Mouse (Mus musculus) hindbrain, embryonic 13.5 days (tissue): ENCODE data around the gene Prkcsh. TPM values are rescaled to one million over a fixed set of nuclear protein-coding genes. Genes with fewer than 3 reads are reported as not detected.
A peak's percentile ranks its signal among the peaks of the same experiment; 100 is the strongest.

Experiments used
- ATAC-seq: fragments of 200-750 bp; cut with Nextera tagmentation; 2 replicates; pipeline ENCODE4 v1.8.0; 2017; ENCODE audit warnings: moderate TSS enrichment; ENCODE audit not compliant: low FRiP score
- H3K27ac ChIP-seq: fragments of 300-500 bp; sonication (generic); 2 replicates; pipeline ENCODE4 v1.5.1; 2015; ENCODE audit warnings: inconsistent platforms, mild to moderate bottlenecking, moderate library complexity
- H3K27me3 ChIP-seq: fragments of 300-500 bp; sonication (generic); 2 replicates; pipeline ENCODE4 v1.6.1; 2015; ENCODE audit warnings: mild to moderate bottlenecking, inconsistent platforms
- H3K36me3 ChIP-seq: fragments of 300-500 bp; sonication (generic); 2 replicates; pipeline ENCODE4 v1.6.1; 2015; ENCODE audit warnings: mild to moderate bottlenecking, inconsistent platforms
- H3K4me1 ChIP-seq: fragments of 300-500 bp; sonication (generic); replicated peaks from 2 replicates; pipeline ENCODE4 v1.6.1; 2015; ENCODE audit warnings: inconsistent platforms
- H3K4me2 ChIP-seq: fragments of 300-500 bp; sonication (generic); 2 replicates; pipeline ENCODE4 v1.6.1; 2015; ENCODE audit warnings: inconsistent platforms, mild to moderate bottlenecking, moderate library complexity
- H3K4me3 ChIP-seq: fragments of 300-500 bp; sonication (generic); 2 replicates; pipeline ENCODE4 v1.5.1; 2015; ENCODE audit warnings: mild to moderate bottlenecking, inconsistent platforms
- H3K9ac ChIP-seq: fragments of 300-500 bp; sonication (generic); 2 replicates; pipeline ENCODE4 v1.6.1; 2015; ENCODE audit warnings: mild to moderate bottlenecking, inconsistent platforms
- H3K9me3 ChIP-seq: fragments of 300-500 bp; sonication (generic); 2 replicates; pipeline ENCODE4 v1.6.1; 2016; ENCODE audit warnings: inconsistent platforms
- WGBS: fragments of 180-500 bp; shearing (Covaris S2); methylation state at CpG from one replicate; pipeline ENCODE4 v1.1.7; 2015; 5-methylcytosine and 5-hydroxymethylcytosine counted together
- polyA plus RNA-seq: library from polyadenylated mRNA; unstranded; fragments of >200 nt; fragmentation: Nextera tagmentation; extraction: Ambion mirVana; gene quantifications from 2 replicates; pipeline ENCODE4 v1.2.1, GENCODE M21; 2015

The Prkcsh gene
- polyA plus RNA-seq, 1 experiment from 2014 or later: 99.3 TPM

GRCm38 (mm10) chr9:22054411-22055076 is 51.9 kb downstream of the Prkcsh start:
- H3K4me2 ChIP-seq: peak overlapping the region; percentile 49
- WGBS: 1% methylated on average over 32 of the region's 32 CpGs
- peaks cover 19% of the 10 kb centered on the region for H3K4me1 ChIP-seq
- H3K9me3 ChIP-seq: no peaks in the 10 kb centered on the region
- peaks cover 31% of the 10 kb centered on the region for H3K36me3 ChIP-seq
- peaks cover 8% of the 10 kb centered on the region; the same call in 1 of the 2 replicates for H3K27me3 ChIP-seq
- 0 out of 2 replicates have a peak overlapping the region, but pooled peaks have one; percentile 1 for H3K27ac ChIP-seq
- H3K4me3 ChIP-seq: peak overlapping the region; percentile 20
- no peak overlapping the region for H3K9ac ChIP-seq
- peak; percentile 17 for ATAC-seq

- Histone ChIP-seq H3K36me3 (peaks cover 38% of the 10 kb centered on the region), H3K4me2 (no peak overlapping the region), H3K27me3 (peaks cover 8% of the 10 kb centered on the region; the same call in 1 of the 2 replicates), H3K4me1 (peaks cover 12% of the 10 kb centered on the region), H3K27ac (no peak overlapping the region), H3K9ac (no peak overlapping the region), H3K4me3 (no peak overlapping the region), H3K9me3 (no peaks in the 10 kb centered on the region)
- 40% methylated on average over 29 of the region's 29 CpGs for WGBS
- no peak for ATAC-seq
Observed at GRCm38 (mm10) chr9:22055713-22056112, 53.1 kb downstream of the Prkcsh start.

GRCm38 (mm10) chr9:22056303-22056910 is 53.8 kb downstream of the Prkcsh start:
- Histone ChIP-seq H3K36me3 (peaks cover 45% of the 10 kb centered on the region), H3K4me2 (no peak overlapping the region), H3K4me3 (no peak overlapping the region), H3K27me3 (peaks cover 8% of the 10 kb centered on the region; the same call in 1 of the 2 replicates), H3K9ac (no peak overlapping the region), H3K27ac (no peak overlapping the region), H3K9me3 (no peaks in the 10 kb centered on the region), H3K4me1 (peaks cover 12% of the 10 kb centered on the region)
- 82% methylated on average over 9 of the region's 9 CpGs for WGBS
- no peak for ATAC-seq

GRCm38 (mm10) chr9:22057031-22057517 is 54.5 kb downstream of the Prkcsh start:
- 96% methylated on average over 9 of the region's 9 CpGs for WGBS
- no peak overlapping the region for H3K9ac ChIP-seq
- no peak overlapping the region for H3K4me3 ChIP-seq
- peaks cover 8% of the 10 kb centered on the region; the same call in 1 of the 2 replicates for H3K27me3 ChIP-seq
- no peaks in the 10 kb centered on the region for H3K9me3 ChIP-seq
- H3K4me1 ChIP-seq: peaks cover 11% of the 10 kb centered on the region
- H3K27ac ChIP-seq: no peak overlapping the region
- no peak overlapping the region for H3K4me2 ChIP-seq
- no peak for ATAC-seq
- peaks cover 52% of the 10 kb centered on the region for H3K36me3 ChIP-seq

- Histone ChIP-seq H3K4me2 (no peak overlapping the region), H3K4me3 (no peak overlapping the region), H3K9ac (no peak overlapping the region), H3K27ac (no peak overlapping the region), H3K36me3 (peaks cover 60% of the 10 kb centered on the region), H3K4me1 (peaks cover 8% of the 10 kb centered on the region), H3K27me3 (peaks cover 8% of the 10 kb centered on the region; the same call in 1 of the 2 replicates), H3K9me3 (no peaks in the 10 kb centered on the region)
- ATAC-seq: no peak
- 87% methylated on average over 9 of the region's 9 CpGs for WGBS
Observed at GRCm38 (mm10) chr9:22058011-22058424, 55.4 kb downstream of the Prkcsh start.

- Histone ChIP-seq H3K36me3 (peaks cover 92% of the 10 kb centered on the region), H3K27me3 (no peaks in the 10 kb centered on the region), H3K27ac (no peak overlapping the region), H3K4me2 (no peak overlapping the region), H3K9ac (no peak overlapping the region; the same call in 1 of the 2 replicates), H3K4me3 (no peak overlapping the region), H3K4me1 (no peaks in the 10 kb centered on the region), H3K9me3 (no peaks in the 10 kb centered on the region)
- WGBS: 87% methylated on average over 2 of the region's 2 CpGs
- ATAC-seq: no peak
Observed at GRCm38 (mm10) chr9:22061339-22061738, 58.7 kb downstream of the Prkcsh start.

Other genes starting within 250 kb of the Prkcsh start
- 22.0 and 26.4 TPM in 2 replicates for gene Spc24, start 242.5 kb upstream of the Prkcsh start, polyA plus RNA-seq
- 4.7 and 5.0 TPM in 2 replicates for gene Kank2, start 204.1 kb upstream of the Prkcsh start, polyA plus RNA-seq
- gene Angptl8, start 167.3 kb upstream of the Prkcsh start, polyA plus RNA-seq: 0.39 and 0.53 TPM in 2 replicates
- 17.2 and 18.2 TPM in 2 replicates for gene Dock6, start 150.2 kb upstream of the Prkcsh start, polyA plus RNA-seq
- gene Rab3d, start 84.6 kb upstream of the Prkcsh start, polyA plus RNA-seq: 15.9 and 18.5 TPM in 2 replicates
- gene Ccdc159, start 75.3 kb upstream of the Prkcsh start, polyA plus RNA-seq: 8.9 and 10.4 TPM in 2 replicates
- 47.1 and 48.2 TPM in 2 replicates for gene Tmem205, start 75.2 kb upstream of the Prkcsh start, polyA plus RNA-seq
- gene Plppr2, start 65.8 kb upstream of the Prkcsh start, polyA plus RNA-seq: 67.5 and 71.4 TPM in 2 replicates
- gene Swsap1, start 47.1 kb upstream of the Prkcsh start, polyA plus RNA-seq: 9.1 and 9.7 TPM in 2 replicates
- 1.9 and 2.2 TPM in 2 replicates for gene Epor, start 39.3 kb upstream of the Prkcsh start, polyA plus RNA-seq
- gene Rgl3, start 13.4 kb upstream of the Prkcsh start, polyA plus RNA-seq: 1.1 TPM in 2 replicates
- gene Ccdc151, start 172 bp upstream of the Prkcsh start, polyA plus RNA-seq: 4.1 and 4.4 TPM in 2 replicates
- gene Elavl3, start 49.2 kb downstream of the Prkcsh start, polyA plus RNA-seq: 80.6 and 81.7 TPM in 2 replicates
- gene Gm49318, start 68.5 kb downstream of the Prkcsh start, polyA plus RNA-seq: not detected in 2 replicates
- 17.7 and 19.5 TPM in 2 replicates for gene Zfp653, start 68.6 kb downstream of the Prkcsh start, polyA plus RNA-seq
- 53.5 and 56.5 TPM in 2 replicates for gene Ecsit, start 82.6 kb downstream of the Prkcsh start, polyA plus RNA-seq
- gene Cnn1, start 96.4 kb downstream of the Prkcsh start, polyA plus RNA-seq: 1.4 and 4.5 TPM in 2 replicates
- 179 and 185 TPM in 2 replicates for gene Elof1, start 114.4 kb downstream of the Prkcsh start, polyA plus RNA-seq
- 0.82 and 0.98 TPM in 2 replicates for gene Acp5, start 132.9 kb downstream of the Prkcsh start, polyA plus RNA-seq
- 81.3 and 88.2 TPM in 2 replicates for gene Pigyl, start 154.0 kb downstream of the Prkcsh start, polyA plus RNA-seq
- 0.17 TPM in 1 of 2 replicates, not detected in the other for gene Zfp872, start 185.3 kb downstream of the Prkcsh start, polyA plus RNA-seq
- 9.0 and 10.9 TPM in 2 replicates for gene Zfp809, start 222.9 kb downstream of the Prkcsh start, polyA plus RNA-seq